Mouse (Mus musculus) heart, embryonic 15.5 days (tissue): ENCODE results near the gene Srsf4. TPM values are rescaled to one million over a fixed set of nuclear protein-coding genes. Genes with fewer than 3 reads are reported as not detected.
A peak's percentile ranks its signal among the peaks of the same experiment; 100 is the strongest.

Source experiments
- ATAC-seq: fragments of 200-750 bp; cut with Nextera tagmentation; replicated peaks from 2 replicates; pipeline ENCODE4 v1.8.0; 2017; ENCODE audit warnings: low read depth, moderate TSS enrichment; ENCODE audit not compliant: insufficient number of reproducible peaks, insufficient read depth, low FRiP score
- H3K27ac ChIP-seq: fragments of 300-500 bp; sonication (generic); 2 replicates; pipeline ENCODE4 v1.5.1; 2015; ENCODE audit warnings: mild to moderate bottlenecking, inconsistent platforms
- H3K27me3 ChIP-seq: fragments of 300-500 bp; sonication (generic); 2 replicates; pipeline ENCODE4 v1.6.1; 2015; ENCODE audit warnings: inconsistent platforms
- H3K36me3 ChIP-seq: fragments of 300-500 bp; sonication (generic); 2 replicates; pipeline ENCODE4 v1.6.1; 2015; ENCODE audit warnings: mild to moderate bottlenecking, inconsistent platforms
- H3K4me1 ChIP-seq: fragments of 300-500 bp; sonication (generic); replicated peaks from 2 replicates; pipeline ENCODE4 v1.6.1; 2015; ENCODE audit warnings: inconsistent platforms
- H3K4me2 ChIP-seq: fragments of 300-500 bp; sonication (generic); 2 replicates; pipeline ENCODE4 v1.6.1; 2015; ENCODE audit warnings: inconsistent platforms, mild to moderate bottlenecking, moderate library complexity
- H3K4me3 ChIP-seq: fragments of 300-500 bp; sonication (generic); 2 replicates; pipeline ENCODE4 v1.5.1; 2015; ENCODE audit warnings: mild to moderate bottlenecking, inconsistent platforms
- H3K9ac ChIP-seq: fragments of 300-500 bp; sonication (generic); 2 replicates; pipeline ENCODE4 v1.6.1; 2015; ENCODE audit warnings: mild to moderate bottlenecking, inconsistent platforms
- H3K9me3 ChIP-seq: fragments of 300-500 bp; sonication (generic); replicated peaks from 2 replicates; pipeline ENCODE4 v1.6.1; 2016; ENCODE audit warnings: inconsistent platforms
- WGBS: fragments of 180-500 bp; shearing (Covaris S2); methylation state at CpG from one replicate; pipeline ENCODE4 v1.1.7; 2015; ENCODE audit warnings: mixed read lengths; 5-methylcytosine and 5-hydroxymethylcytosine counted together
- polyA plus RNA-seq: library from polyadenylated mRNA; unstranded; fragments of >200 nt; fragmentation: Nextera tagmentation; extraction: Ambion mirVana; gene quantifications from 2 replicates; pipeline ENCODE4 v1.2.1, GENCODE M21; 2015

Gene Srsf4
- polyA plus RNA-seq, 1 experiment from 2014 or later = 64.8 TPM

DNA sequence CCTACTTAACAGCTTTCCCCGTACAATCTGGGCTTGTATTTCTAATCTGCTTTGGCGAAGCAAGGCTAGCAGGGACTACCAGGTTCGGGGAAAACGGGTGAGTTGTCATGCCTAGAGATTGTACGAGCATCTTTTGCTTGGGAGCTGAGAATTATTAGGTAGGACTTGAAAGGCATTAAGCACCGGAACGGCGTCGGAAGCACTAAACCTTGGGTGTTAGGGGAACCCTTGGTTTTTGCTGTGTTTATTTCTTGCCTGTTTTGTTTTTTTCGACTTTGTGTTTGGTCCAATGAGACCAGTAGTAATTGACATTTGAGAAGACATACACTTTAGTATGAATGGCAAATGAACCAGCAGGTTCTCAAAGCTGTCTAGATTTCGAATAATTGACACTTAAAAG is 1.1 kb downstream of the Srsf4 start:
- ATAC-seq = no peak
- 2% methylated on average over 11 of the region's 11 CpGs for WGBS

DNA sequence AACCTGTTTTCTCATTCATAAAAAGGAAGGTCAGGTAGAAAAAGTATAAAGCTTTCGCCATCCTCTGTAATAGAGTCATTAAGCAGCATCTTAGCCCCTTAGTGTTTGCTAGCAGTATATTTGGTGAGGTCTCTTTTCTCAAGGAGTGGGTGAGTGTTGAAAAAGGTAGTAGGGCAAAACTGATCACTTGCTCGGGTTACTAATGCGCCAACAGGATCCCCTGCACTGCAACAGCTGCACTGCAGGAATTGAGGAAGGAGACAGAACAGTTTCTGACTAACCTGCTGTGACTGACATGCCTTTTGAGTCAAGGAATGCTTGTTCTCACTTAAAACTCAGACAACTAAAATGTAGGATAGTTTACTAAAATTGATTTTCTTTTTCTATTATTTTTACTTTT is 1.8 kb downstream of the Srsf4 start:
- no peak overlapping the region for H3K27ac ChIP-seq
- H3K4me3 ChIP-seq = peak overlapping the region; percentile 100
- whole genome bisulfite sequencing = 36% methylated on average over 3 of the region's 3 CpGs
- no peaks in the 10 kb centered on the region for H3K36me3 ChIP-seq
- peak overlapping the region; percentile 100 for H3K9ac ChIP-seq
- peak overlapping the region; percentile 82 for H3K4me2 ChIP-seq
- ATAC-seq = no peak
- peaks cover 51% of the 10 kb centered on the region for H3K4me1 ChIP-seq
- no peaks in the 10 kb centered on the region for H3K27me3 ChIP-seq
- H3K9me3 ChIP-seq = no peaks in the 10 kb centered on the region

More for the DNA sequence above, 1.1 kb downstream of the Srsf4 start:
- H3K36me3 ChIP-seq = no peaks in the 10 kb centered on the region
- H3K9me3 ChIP-seq = no peaks in the 10 kb centered on the region
- H3K27ac ChIP-seq = peak overlapping the region; percentile 100
- peaks cover 45% of the 10 kb centered on the region for H3K4me1 ChIP-seq
- peak overlapping the region; percentile 100 for H3K9ac ChIP-seq
- H3K27me3 ChIP-seq = no peaks in the 10 kb centered on the region
- H3K4me2 ChIP-seq = peak overlapping the region; percentile 82
- H3K4me3 ChIP-seq = peak overlapping the region; percentile 100

DNA sequence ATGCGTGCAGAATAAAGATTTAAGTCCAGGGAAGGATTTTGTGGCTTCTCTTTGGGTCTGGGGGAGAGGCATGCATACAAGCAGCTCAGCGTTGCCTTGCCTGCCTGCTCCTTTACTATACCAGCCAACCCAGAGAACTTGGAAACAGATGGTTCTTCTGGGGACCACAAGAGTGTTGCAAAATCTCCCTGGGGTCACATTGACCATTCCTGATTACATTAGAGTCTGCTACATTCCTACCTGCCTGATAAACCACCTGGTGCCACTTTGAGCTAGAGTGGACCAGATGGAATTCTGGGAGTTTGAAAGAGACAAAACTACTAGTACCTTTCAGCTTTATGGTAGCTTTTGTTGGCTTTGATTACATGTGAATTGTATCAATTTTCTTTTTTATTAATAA is 3.4 kb downstream of the Srsf4 start:
- Histone ChIP-seq H3K4me2 (peak overlapping the region; percentile 16; the same call in 1 of the 2 replicates), H3K27me3 (no peaks in the 10 kb centered on the region), H3K9ac (no peak overlapping the region), H3K27ac (no peak overlapping the region), H3K36me3 (no peaks in the 10 kb centered on the region), H3K4me1 (peaks cover 62% of the 10 kb centered on the region), H3K9me3 (no peaks in the 10 kb centered on the region), H3K4me3 (no peak overlapping the region)
- WGBS = 60% methylated on average over 2 of the region's 2 CpGs
- ATAC-seq = no peak

DNA sequence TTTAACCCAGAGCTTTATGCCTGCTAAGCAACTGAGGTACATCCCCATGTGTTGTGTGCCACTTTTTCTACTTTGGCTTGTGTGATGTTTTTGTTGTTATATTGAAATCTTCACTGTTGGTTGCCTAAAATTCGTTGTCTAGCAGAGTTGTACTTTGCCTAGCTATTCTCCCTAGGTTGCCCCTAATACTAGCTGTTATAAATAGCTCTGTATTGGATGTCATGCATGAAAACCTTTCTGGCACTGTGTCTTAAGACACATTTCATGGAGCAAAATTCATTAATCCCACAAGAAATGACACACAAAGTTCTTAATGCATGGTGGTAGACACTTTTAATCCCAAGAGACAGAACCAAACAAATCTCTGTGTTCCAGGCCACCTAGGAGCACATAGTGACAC is 6.3 kb downstream of the Srsf4 start:
- Histone ChIP-seq H3K4me1 (peaks cover 76% of the 10 kb centered on the region), H3K4me2 (no peak overlapping the region), H3K4me3 (no peak overlapping the region), H3K27me3 (no peaks in the 10 kb centered on the region), H3K27ac (no peak overlapping the region), H3K9ac (no peak overlapping the region), H3K9me3 (no peaks in the 10 kb centered on the region), H3K36me3 (no peaks in the 10 kb centered on the region)
- ATAC-seq = no peak
- WGBS = 58% methylated on average over 1 of the region's 1 CpGs

DNA sequence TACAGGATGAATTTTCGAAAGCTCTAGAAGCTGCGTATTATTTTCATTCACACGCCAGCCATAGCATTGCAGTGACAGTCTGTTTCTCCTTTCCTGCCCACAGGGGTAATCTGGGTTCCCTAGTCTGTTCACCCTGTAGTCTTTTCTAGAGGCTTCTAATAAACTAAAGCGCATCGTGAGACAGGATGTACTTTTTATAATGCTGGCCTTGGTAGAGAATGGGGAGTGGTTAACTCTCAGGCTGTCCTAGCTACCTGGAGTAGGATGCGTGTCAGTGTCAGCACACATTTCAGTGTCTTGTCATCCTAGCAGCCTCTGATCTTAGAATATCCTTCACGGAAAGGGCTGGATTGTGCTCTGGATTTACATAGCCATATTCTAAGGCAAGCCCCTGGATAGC is 7.9 kb downstream of the Srsf4 start:
- H3K4me2 ChIP-seq = no peak overlapping the region
- 73% methylated on average over 7 of the region's 7 CpGs for WGBS

DNA sequence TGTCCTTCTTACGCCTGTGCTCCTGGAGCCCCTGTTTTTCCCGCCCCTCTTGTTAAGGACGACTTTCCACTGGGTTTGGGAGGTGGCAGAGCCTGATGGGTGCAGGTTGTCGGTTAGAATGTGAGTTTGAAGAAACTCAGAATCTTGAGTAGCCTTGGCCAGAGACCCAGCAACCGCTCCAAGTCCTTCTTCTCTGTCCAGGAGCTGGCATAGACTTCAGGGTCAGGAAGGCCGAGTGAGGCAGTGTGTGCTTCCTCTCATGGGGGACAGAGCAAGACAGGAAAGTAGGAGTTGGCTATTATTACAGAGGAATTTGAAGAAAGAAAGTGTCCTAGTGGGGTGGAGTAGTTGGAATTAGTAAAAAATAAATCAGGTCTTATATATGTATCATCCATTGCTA is 10.2 kb downstream of the Srsf4 start:
- ATAC-seq = no peak

More for the DNA sequence above, 7.9 kb downstream of the Srsf4 start:
- ATAC-seq = no peak
- Histone ChIP-seq H3K27ac (no peak overlapping the region), H3K4me1 (peaks cover 72% of the 10 kb centered on the region), H3K9ac (no peak overlapping the region), H3K36me3 (peaks cover 10% of the 10 kb centered on the region), H3K4me3 (no peak overlapping the region), H3K27me3 (no peaks in the 10 kb centered on the region), H3K9me3 (no peaks in the 10 kb centered on the region)

DNA sequence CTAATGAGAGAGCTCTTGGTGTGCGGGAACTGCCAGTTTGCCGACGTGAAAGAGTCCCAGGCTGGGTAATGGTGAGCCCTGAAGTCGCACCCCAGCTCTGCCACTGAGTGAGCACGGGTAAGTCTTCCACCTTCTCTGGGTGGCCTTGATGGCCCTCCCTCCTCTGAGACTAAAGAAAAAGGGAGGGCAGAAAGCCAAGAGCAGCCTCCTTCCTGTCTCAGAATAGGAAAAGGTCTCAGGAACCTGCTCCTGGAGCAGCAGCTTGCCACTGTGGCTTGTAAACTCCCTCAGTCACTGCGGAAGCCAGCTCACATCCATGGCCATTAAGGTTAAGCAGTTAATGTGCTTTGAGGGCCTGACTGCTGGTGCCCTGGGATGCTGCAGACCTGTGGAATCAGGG is 12.0 kb downstream of the Srsf4 start:
- Histone ChIP-seq H3K36me3 (peaks cover 11% of the 10 kb centered on the region), H3K27ac (no peak overlapping the region), H3K4me2 (no peak overlapping the region), H3K4me1 (peaks cover 49% of the 10 kb centered on the region), H3K9ac (no peak overlapping the region), H3K9me3 (no peaks in the 10 kb centered on the region), H3K27me3 (no peaks in the 10 kb centered on the region), H3K4me3 (no peak overlapping the region)
- 62% methylated on average over 6 of the region's 6 CpGs for WGBS
- no peak for ATAC-seq

More for the DNA sequence above, 10.2 kb downstream of the Srsf4 start:
- WGBS = 62% methylated on average over 6 of the region's 6 CpGs
- no peak overlapping the region for H3K4me3 ChIP-seq
- H3K27me3 ChIP-seq = no peaks in the 10 kb centered on the region
- no peak overlapping the region for H3K27ac ChIP-seq
- H3K9me3 ChIP-seq = no peaks in the 10 kb centered on the region
- H3K36me3 ChIP-seq = peaks cover 11% of the 10 kb centered on the region
- H3K4me1 ChIP-seq = peaks cover 54% of the 10 kb centered on the region
- H3K4me2 ChIP-seq = no peak overlapping the region
- no peak overlapping the region for H3K9ac ChIP-seq

DNA sequence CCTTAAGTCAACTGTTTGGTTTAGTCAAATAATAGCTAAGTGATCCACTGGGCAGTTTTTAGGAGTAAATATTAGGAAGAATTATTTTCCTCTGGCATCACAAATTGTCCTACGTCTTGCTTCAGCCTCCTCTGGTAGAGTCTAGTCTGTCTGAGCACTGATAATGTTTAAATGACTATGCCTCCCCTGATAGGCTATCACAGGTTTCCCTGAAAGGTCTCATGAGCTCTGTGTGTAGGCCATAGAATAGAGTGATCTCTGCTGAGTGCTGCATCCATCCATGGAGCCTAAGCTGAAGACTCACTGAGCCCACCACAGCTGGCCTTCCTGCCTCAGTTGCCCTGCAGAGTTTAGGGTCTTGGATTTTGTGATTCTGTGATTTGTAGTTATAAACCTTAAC is 15.1 kb downstream of the Srsf4 start:
- H3K27me3 ChIP-seq = no peaks in the 10 kb centered on the region
- no peak overlapping the region for H3K9ac ChIP-seq
- H3K4me2 ChIP-seq = no peak overlapping the region
- H3K4me1 ChIP-seq = peaks cover 27% of the 10 kb centered on the region
- 33% methylated on average over 1 of the region's 1 CpGs for WGBS
- H3K4me3 ChIP-seq = no peak overlapping the region
- H3K9me3 ChIP-seq = no peaks in the 10 kb centered on the region
- no peak overlapping the region for H3K27ac ChIP-seq
- peaks cover 29% of the 10 kb centered on the region for H3K36me3 ChIP-seq
- no peak for ATAC-seq

DNA sequence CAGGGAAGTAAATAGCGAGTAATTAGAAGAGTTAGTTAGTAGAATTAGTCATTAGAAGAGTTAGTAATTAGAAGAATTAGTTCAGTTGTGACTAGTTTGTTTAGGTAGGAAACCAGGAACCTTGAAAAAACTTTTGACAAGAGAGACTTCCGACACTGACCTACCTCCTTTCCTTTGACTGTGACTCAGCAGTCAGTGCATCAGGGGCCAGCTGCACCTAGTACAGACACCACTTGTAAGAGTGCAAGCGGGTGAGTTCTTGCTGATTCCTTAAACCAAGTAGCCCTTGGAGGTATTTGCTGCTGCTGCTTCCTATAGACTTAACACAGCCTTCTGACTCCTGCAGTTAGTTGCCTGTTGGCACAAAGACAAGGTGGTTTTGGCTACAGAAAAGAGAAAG is 17.3 kb downstream of the Srsf4 start:
- H3K4me3 ChIP-seq = no peak overlapping the region
- 72% methylated on average over 3 of the region's 3 CpGs for WGBS
- no peak overlapping the region for H3K27ac ChIP-seq
- ATAC-seq = no peak
- no peak overlapping the region for H3K4me2 ChIP-seq
- H3K9ac ChIP-seq = no peak overlapping the region
- H3K36me3 ChIP-seq = peaks cover 42% of the 10 kb centered on the region
- H3K4me1 ChIP-seq = peaks cover 9% of the 10 kb centered on the region
- no peaks in the 10 kb centered on the region for H3K9me3 ChIP-seq
- H3K27me3 ChIP-seq = no peaks in the 10 kb centered on the region

DNA sequence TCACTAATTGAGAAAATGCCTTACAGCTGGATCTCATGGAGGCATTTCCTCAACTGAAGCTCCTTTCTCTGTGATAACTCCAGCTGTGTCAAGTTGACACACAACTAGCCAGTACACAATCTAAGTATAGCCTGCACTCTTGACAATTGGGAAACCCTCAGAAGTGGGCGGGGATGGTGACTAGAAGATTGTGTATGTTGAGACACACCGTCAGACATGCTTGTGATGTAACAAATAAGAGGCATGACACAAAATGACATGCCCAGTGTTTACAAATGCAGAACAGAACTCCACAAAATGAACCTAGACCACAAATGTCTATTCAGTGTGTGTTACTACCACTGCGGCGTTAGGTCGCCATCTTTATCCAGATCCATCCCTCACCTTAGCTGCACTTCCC is 23.7 kb downstream of the Srsf4 start:
- 95% methylated on average over 5 of the region's 5 CpGs for WGBS
- no peak overlapping the region for H3K4me3 ChIP-seq
- H3K9ac ChIP-seq = no peak overlapping the region
- H3K9me3 ChIP-seq = no peaks in the 10 kb centered on the region
- H3K4me2 ChIP-seq = no peak overlapping the region
- H3K4me1 ChIP-seq = peaks cover 4% of the 10 kb centered on the region; the same call in 1 of the 2 replicates
- H3K27ac ChIP-seq = no peak overlapping the region
- peaks cover 80% of the 10 kb centered on the region for H3K36me3 ChIP-seq
- no peaks in the 10 kb centered on the region for H3K27me3 ChIP-seq
- no peak for ATAC-seq

DNA sequence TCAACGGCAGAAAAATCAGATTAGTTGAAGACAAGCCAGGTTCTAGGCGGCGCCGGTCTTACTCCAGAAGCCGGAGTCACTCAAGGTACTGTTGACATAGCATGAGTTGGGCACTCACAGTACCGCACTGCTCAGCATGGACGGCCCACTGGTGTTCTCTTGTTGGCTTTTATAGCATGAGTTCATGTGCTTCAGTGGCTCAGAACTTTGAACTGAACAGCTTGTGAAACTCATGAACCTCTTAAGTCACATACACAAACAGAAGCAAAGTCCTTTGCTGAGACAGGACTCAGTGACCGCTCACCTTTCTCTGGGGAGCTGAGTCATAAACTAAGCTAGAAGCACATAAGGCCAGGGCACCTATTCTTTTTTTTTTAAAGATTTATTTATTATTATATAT is 24.4 kb downstream of the Srsf4 start:
- Histone ChIP-seq H3K4me2 (no peak overlapping the region), H3K9me3 (no peaks in the 10 kb centered on the region), H3K4me1 (peaks cover 4% of the 10 kb centered on the region; the same call in 1 of the 2 replicates), H3K27ac (no peak overlapping the region), H3K9ac (no peak overlapping the region), H3K27me3 (no peaks in the 10 kb centered on the region), H3K36me3 (peaks cover 79% of the 10 kb centered on the region), H3K4me3 (no peak overlapping the region)
- 91% methylated on average over 8 of the region's 8 CpGs for WGBS
- no peak for ATAC-seq

DNA sequence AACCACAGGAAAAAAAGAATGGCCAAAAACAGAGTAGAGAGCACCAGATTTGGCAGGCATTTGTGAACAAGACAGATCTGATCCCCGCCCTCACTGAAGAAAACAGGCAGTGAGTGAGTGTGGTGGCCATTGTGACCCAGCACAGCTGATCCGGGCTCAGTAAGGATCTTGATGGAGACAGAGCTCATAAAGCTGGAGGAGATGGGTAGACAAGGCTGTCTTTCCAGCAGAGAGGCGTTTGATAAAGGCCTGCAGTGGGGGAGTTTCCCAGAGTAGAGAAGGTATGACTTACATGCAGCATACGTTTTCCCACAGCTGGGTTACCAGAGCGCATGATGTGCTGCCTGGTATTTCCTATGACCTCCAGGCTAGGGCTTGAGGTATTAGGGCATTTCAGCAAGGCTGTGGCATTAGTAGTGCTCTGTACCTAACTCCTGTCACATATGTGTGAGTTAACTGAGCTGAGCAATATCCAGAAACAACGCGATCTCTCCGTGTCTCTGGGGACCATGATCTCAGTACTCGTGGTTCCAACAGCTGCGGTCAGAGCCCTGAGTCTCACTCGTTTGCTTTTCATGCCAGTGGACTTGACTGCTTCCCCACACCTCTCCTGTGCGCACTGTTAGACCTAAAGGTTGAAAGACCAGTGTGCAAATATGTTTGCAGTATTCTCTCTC is 25.2 kb downstream of the Srsf4 start:
- no peak overlapping the region for H3K9ac ChIP-seq
- peaks cover 70% of the 10 kb centered on the region for H3K36me3 ChIP-seq
- 78% methylated on average over 12 of the region's 12 CpGs for WGBS
- H3K4me1 ChIP-seq = peaks cover 4% of the 10 kb centered on the region; the same call in 1 of the 2 replicates
- H3K9me3 ChIP-seq = no peaks in the 10 kb centered on the region
- no peaks in the 10 kb centered on the region for H3K27me3 ChIP-seq
- no peak overlapping the region for H3K4me3 ChIP-seq
- H3K4me2 ChIP-seq = no peak overlapping the region
- H3K27ac ChIP-seq = 0 out of 2 replicates have a peak overlapping the region, but pooled peaks have one; percentile 18
- ATAC-seq = no peak
